Mouse (Mus musculus): Measurements from ENCODE around the gene Vmn1r1. TPM values are rescaled to one million over a fixed set of nuclear protein-coding genes. Genes with fewer than 3 reads are reported as not detected.

Gene Vmn1r1
- polyA plus RNA-seq, 1 experiment from 2014 or later = not detected

GRCm38 (mm10) chr1:182124506-182124905 is 39.8 kb downstream of the Vmn1r1 start, which contains the start of gene Srp9:
Gene Srp9, plus strand, starts transcription at chr1:182124737.
- Histone ChIP-seq H3K4me3 (peak within 1 kb of the TSS; percentile 82), H3K9me3 (replicated peaks) (no peaks in the 10 kb centered on the region), H3K27me3 (replicated peaks) (no peaks in the 10 kb centered on the region), H3K4me1 (peaks cover 29% of the 10 kb centered on the region), H3K4me2 (peak within 1 kb of the TSS; percentile 68), H3K27ac (peak within 1 kb of the TSS; percentile 86), H3K36me3 (peaks cover 32% of the 10 kb centered on the region), H3K9ac (peak within 1 kb of the TSS; percentile 88)
- ATAC-seq = peak; percentile 98
- 1% methylated on average over 37 of the region's 37 CpGs for WGBS (ENCODE audit: insufficient replicate concordance)

GRCm38 (mm10) chr1:182122413-182122812 is 41.9 kb downstream of the Vmn1r1 start:
- H3K4me1 ChIP-seq = peaks cover 24% of the 10 kb centered on the region
- H3K4me2 ChIP-seq = no peak overlapping the region
- H3K4me3 ChIP-seq = no peak overlapping the region
- no peaks in the 10 kb centered on the region for H3K27me3 ChIP-seq (replicated peaks)
- ATAC-seq = no peak
- no peak overlapping the region for H3K27ac ChIP-seq
- no peaks in the 10 kb centered on the region for H3K9me3 ChIP-seq (replicated peaks)
- no peak overlapping the region for H3K9ac ChIP-seq
- H3K36me3 ChIP-seq = peaks cover 13% of the 10 kb centered on the region
- WGBS (ENCODE audit: insufficient replicate concordance) = 71% methylated on average over 4 of the region's 4 CpGs

- H3K27ac ChIP-seq = no peak overlapping the region
- H3K9ac ChIP-seq = no peak overlapping the region
- 49% methylated on average over 7 of the region's 7 CpGs for WGBS (ENCODE audit: insufficient replicate concordance)
- H3K4me2 ChIP-seq = no peak overlapping the region
- H3K36me3 ChIP-seq = no peaks in the 10 kb centered on the region
- no peaks in the 10 kb centered on the region for H3K4me1 ChIP-seq
- no peak for ATAC-seq
- H3K9me3 ChIP-seq (replicated peaks) = no peaks in the 10 kb centered on the region
- no peak overlapping the region for H3K4me3 ChIP-seq
- peaks cover 14% of the 10 kb centered on the region; the same call in 1 of the 2 replicates for H3K27me3 ChIP-seq (replicated peaks)
These were observed 48.5 kb downstream of the Vmn1r1 start for GRCm38 (mm10) chr1:182115651-182116408.

- H3K4me3 ChIP-seq = no peak overlapping the region
- WGBS (ENCODE audit: insufficient replicate concordance) = 16% methylated on average over 5 of the region's 5 CpGs
- peaks cover 14% of the 10 kb centered on the region; the same call in 1 of the 2 replicates for H3K27me3 ChIP-seq (replicated peaks)
- no peaks in the 10 kb centered on the region for H3K4me1 ChIP-seq
- ATAC-seq = no peak
- no peaks in the 10 kb centered on the region for H3K36me3 ChIP-seq
- no peak overlapping the region for H3K27ac ChIP-seq
- H3K9me3 ChIP-seq (replicated peaks) = no peaks in the 10 kb centered on the region
- no peak overlapping the region for H3K4me2 ChIP-seq
- no peak overlapping the region for H3K9ac ChIP-seq
These were observed 49.1 kb downstream of the Vmn1r1 start for GRCm38 (mm10) chr1:182115197-182115596.

- Histone ChIP-seq H3K9me3 (replicated peaks) (no peaks in the 10 kb centered on the region), H3K4me2 (no peak overlapping the region), H3K36me3 (no peaks in the 10 kb centered on the region), H3K9ac (no peak overlapping the region), H3K27me3 (replicated peaks) (peaks cover 14% of the 10 kb centered on the region; the same call in 1 of the 2 replicates), H3K4me1 (0 out of 2 replicates have a peak, but pooled peaks cover under 1% of the 10 kb centered on the region), H3K27ac (no peak overlapping the region), H3K4me3 (no peak overlapping the region)
- WGBS (ENCODE audit: insufficient replicate concordance) = 56% methylated on average over 19 of the region's 19 CpGs
- ATAC-seq = no peak
These were observed 50.4 kb downstream of the Vmn1r1 start for GRCm38 (mm10) chr1:182113587-182114500.

GRCm38 (mm10) chr1:182113131-182113530 is 51.2 kb downstream of the Vmn1r1 start:
- no peak overlapping the region for H3K9ac ChIP-seq
- no peak overlapping the region for H3K27ac ChIP-seq
- H3K4me2 ChIP-seq = no peak overlapping the region
- 77% methylated on average over 11 of the region's 11 CpGs for WGBS (ENCODE audit: insufficient replicate concordance)
- H3K4me3 ChIP-seq = no peak overlapping the region
- H3K9me3 ChIP-seq (replicated peaks) = no peaks in the 10 kb centered on the region
- 0 out of 2 replicates have a peak, but pooled peaks cover 8% of the 10 kb centered on the region for H3K4me1 ChIP-seq
- no peaks in the 10 kb centered on the region for H3K36me3 ChIP-seq
- no peak for ATAC-seq
- H3K27me3 ChIP-seq (replicated peaks) = peaks cover 14% of the 10 kb centered on the region; the same call in 1 of the 2 replicates

GRCm38 (mm10) chr1:182112385-182112784 is 51.9 kb downstream of the Vmn1r1 start:
- Histone ChIP-seq H3K4me3 (no peak overlapping the region), H3K27me3 (replicated peaks) (peaks cover 14% of the 10 kb centered on the region; the same call in 1 of the 2 replicates), H3K27ac (no peak overlapping the region), H3K4me1 (0 out of 2 replicates have a peak, but pooled peaks cover 8% of the 10 kb centered on the region), H3K9me3 (replicated peaks) (no peaks in the 10 kb centered on the region), H3K4me2 (no peak overlapping the region), H3K36me3 (no peaks in the 10 kb centered on the region), H3K9ac (no peak overlapping the region)
- no peak for ATAC-seq
- whole genome bisulfite sequencing (ENCODE audit: insufficient replicate concordance) = 75% methylated on average over 15 of the region's 15 CpGs

- Histone ChIP-seq H3K4me1 (0 out of 2 replicates have a peak, but pooled peaks cover 8% of the 10 kb centered on the region), H3K4me3 (no peak overlapping the region), H3K9me3 (replicated peaks) (no peaks in the 10 kb centered on the region), H3K27ac (no peak overlapping the region), H3K9ac (no peak overlapping the region), H3K36me3 (no peaks in the 10 kb centered on the region), H3K4me2 (no peak overlapping the region), H3K27me3 (replicated peaks) (peaks cover 14% of the 10 kb centered on the region; the same call in 1 of the 2 replicates)
- 66% methylated on average over 14 of the region's 14 CpGs for WGBS (ENCODE audit: insufficient replicate concordance)
- ATAC-seq = no peak
These were observed 52.6 kb downstream of the Vmn1r1 start for GRCm38 (mm10) chr1:182111386-182112317.

- no peaks in the 10 kb centered on the region for H3K9me3 ChIP-seq (replicated peaks)
- H3K36me3 ChIP-seq = no peaks in the 10 kb centered on the region
- no peak for ATAC-seq
- no peak overlapping the region for H3K4me2 ChIP-seq
- no peak overlapping the region for H3K4me3 ChIP-seq
- peaks cover 9% of the 10 kb centered on the region; the same call in 1 of the 2 replicates for H3K27me3 ChIP-seq (replicated peaks)
- H3K9ac ChIP-seq = no peak overlapping the region
- no peak overlapping the region for H3K27ac ChIP-seq
- 58% methylated on average over 15 of the region's 15 CpGs for WGBS (ENCODE audit: insufficient replicate concordance)
- H3K4me1 ChIP-seq = 0 out of 2 replicates have a peak, but pooled peaks cover 8% of the 10 kb centered on the region
These were observed 53.4 kb downstream of the Vmn1r1 start for GRCm38 (mm10) chr1:182110708-182111385.

- Histone ChIP-seq H3K27me3 (replicated peaks) (peaks cover 9% of the 10 kb centered on the region; the same call in 1 of the 2 replicates), H3K4me2 (no peak overlapping the region), H3K4me3 (no peak overlapping the region), H3K36me3 (no peaks in the 10 kb centered on the region), H3K4me1 (0 out of 2 replicates have a peak, but pooled peaks cover 8% of the 10 kb centered on the region), H3K9me3 (replicated peaks) (no peaks in the 10 kb centered on the region), H3K9ac (no peak overlapping the region), H3K27ac (no peak overlapping the region)
- WGBS (ENCODE audit: insufficient replicate concordance) = 76% methylated on average over 11 of the region's 11 CpGs
- ATAC-seq = no peak
These were observed 54.1 kb downstream of the Vmn1r1 start for GRCm38 (mm10) chr1:182110185-182110584.
